Mouse (Mus musculus): Measurements from ENCODE around the gene Vmn2r107.

DNA sequence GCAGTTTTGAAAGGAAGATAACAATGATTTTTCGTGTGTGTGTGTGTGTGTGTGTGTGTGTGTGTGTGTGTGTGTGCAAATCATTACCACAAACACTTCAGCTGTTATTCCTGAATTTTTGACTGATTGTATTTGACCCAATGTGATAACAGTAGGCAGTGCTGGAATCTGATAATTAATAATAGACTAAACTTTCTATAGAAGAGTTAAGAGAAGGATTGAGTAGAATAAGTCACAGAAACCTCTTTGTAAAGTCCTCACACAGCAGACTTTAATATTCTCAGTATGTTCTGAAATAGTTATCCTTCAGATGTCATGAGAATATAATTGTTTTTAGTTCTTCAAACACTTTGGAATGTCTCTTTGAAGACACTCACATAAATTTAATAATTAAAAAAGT is 68.8 kb downstream of the Vmn2r107 start, which contains the start of gene Vmn1r224:
- no peak for TF ChIP-seq POLR2A (IDR thresholded peaks at IDR 0.05; ENCODE audit: control insufficient read depth, low read depth, low read length)
- no peak for TF ChIP-seq CTCF (IDR thresholded peaks at IDR 0.05; ENCODE audit: control insufficient read depth, insufficient read depth, insufficient replicate concordance, low read depth, low read length)

Data from testis, adult 2 months (tissue).